Mouse (Mus musculus) liver, embryonic 14.5 days (tissue): ENCODE measurements around the gene Slc25a14.

Experiments
- CTCF ChIP-seq: IDR thresholded peaks from 2 replicates; pipeline ENCODE4 v1.5.1; 2016; ENCODE audit warnings: antibody characterized with exemption, low read depth, control low read depth
- EP300 ChIP-seq: IDR thresholded peaks from 2 replicates; pipeline ENCODE4 v1.6.1; 2016; ENCODE audit warnings: antibody characterized with exemption, low read depth

GRCm38 (mm10) chrX:48604872-48605271, 18.3 kb upstream of the Slc25a14 start:
- TF ChIP-seq EP300 (no peak), CTCF (no peak)
